Mouse (Mus musculus) MEL (cell line): ENCODE results near the gene Mier3.

Source experiments
- CTCF ChIP-seq, 3 experiments: IDR thresholded peaks in 2 of 3; conservative IDR thresholded peaks in 1 of 3; 2 replicates each; pipeline ENCODE4 v1.5.1; 2011 to 2012; ENCODE audit warnings: low read length in 3 of 3, low read depth in 2 of 3, mild to moderate bottlenecking in 2 of 3, improper control_type of control experiment in 1 of 3, inconsistent platforms in 1 of 3, mixed read lengths in 1 of 3, moderate library complexity in 1 of 3; ENCODE audit not compliant: control insufficient read depth in 1 of 3, insufficient read depth in 1 of 3, poor library complexity in 1 of 3, severe bottlenecking in 1 of 3
- TAL1 ChIP-seq: IDR thresholded peaks from 2 replicates; pipeline ENCODE4 v1.6.1; 2012; ENCODE audit warnings: mild to moderate bottlenecking, inconsistent platforms, low read length, moderate library complexity, mixed read lengths

- TF ChIP-seq TAL1, result no peak
- TF ChIP-seq CTCF (IDR thresholded peaks at IDR 0.05 in 2 of 3, conservative IDR thresholded peaks at IDR 0.05 in 1 of 3; ENCODE audit: control insufficient read depth in 1 of 3, insufficient read depth in 1 of 3, low read depth in 2 of 3, low read length in 3 of 3, poor library complexity in 1 of 3, severe bottlenecking in 1 of 3), result no peak
These were observed 75.2 kb downstream of the Mier3 start for GRCm38 (mm10) chr13:111755937-111756336.
